In the genomic region with DNA sequence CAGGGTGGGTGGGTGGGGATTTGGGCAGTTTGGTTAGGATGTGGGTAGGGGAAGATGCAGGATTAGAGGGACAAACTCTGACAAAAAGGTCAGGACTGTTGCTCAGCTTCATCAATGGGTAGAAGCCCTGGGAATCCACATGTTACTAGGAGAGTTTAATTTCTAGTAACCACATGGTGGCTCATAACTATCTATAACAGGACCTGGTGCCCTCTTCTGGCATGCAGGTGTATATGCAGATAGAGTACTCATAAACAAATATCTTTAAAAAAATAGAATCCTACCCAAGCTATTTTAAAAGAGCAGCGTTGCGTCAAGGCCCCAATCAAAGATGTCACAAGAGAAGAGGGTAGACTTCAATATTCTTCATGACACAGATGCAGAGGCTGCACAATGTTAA, we compare ENCODE assay signal across 14 mouse cellular contexts.
DNase-seq lines count a peak whose midpoint lies in the region; ATAC-seq and TF ChIP-seq lines count a peak whose summit lies in the region.
"Had no signal": no experiment of that assay in that cellular context is flagged by ENCODE, and none has a peak within 500 bp of the region (broad histone marks: within the 10 kb centered on the region; RNA-seq: fewer than 3 reads in every experiment).

No protein-coding gene starts in this region.

- H3K27ac ChIP-seq in forebrain, embryonic 14.5 days (ENCODE audit: low read depth, low read length): no peak overlapping the region
- H3K27ac ChIP-seq in forebrain, embryonic 16.5 days (ENCODE audit: low read length): no peak overlapping the region
- no peak overlapping the region for H3K27ac ChIP-seq in kidney, postnatal 0 days
- H3K27ac ChIP-seq in kidney, embryonic 14.5 days (ENCODE audit: low read depth, low read length): no peak overlapping the region
- H3K27ac ChIP-seq: intestine, embryonic 15.5 days had no signal

- DNase-seq in forebrain, embryonic 14.5 days (ENCODE audit: low spot score): peak; percentile 41
- peak; percentile 52 for DNase-seq in kidney, postnatal 0 days (ENCODE audit: low spot score)
- peak; percentile 33 for DNase-seq in testis, postnatal 10 days (ENCODE audit: low spot score)
- no peak for DNase-seq in testis, postnatal 14 days (ENCODE audit: low spot score)
- DNase-seq in splenic B cell, adult 2 months (ENCODE audit: low read depth, low spot score): peak; percentile 31
- no peak for DNase-seq in layer of hippocampus, postnatal 10 days (ENCODE audit: low spot score in 2 of 2)
- DNase-seq: adrenal gland, postnatal 10 days; heart, postnatal 36 days; layer of hippocampus, adult 9-11 months; lung, adult 2 months had no signal

- TF ChIP-seq CTCF in kidney, postnatal 0 days (IDR thresholded peaks at IDR 0.05; ENCODE audit: low read depth): peak; percentile 65

- no peak overlapping the region for H3K4me2 ChIP-seq in forebrain, embryonic 14.5 days (ENCODE audit: low read length)
- H3K4me2 ChIP-seq in forebrain, embryonic 16.5 days (ENCODE audit: low read length): no peak overlapping the region
- H3K4me2 ChIP-seq in kidney, postnatal 0 days (ENCODE audit: low read length): no peak overlapping the region
- no peak overlapping the region for H3K4me2 ChIP-seq in kidney, embryonic 14.5 days (replicated peaks; ENCODE audit: low read depth, low read length)
- H3K4me2 ChIP-seq: intestine, embryonic 15.5 days; midbrain, embryonic 11.5 days had no signal

- H3K27me3 ChIP-seq in forebrain, embryonic 14.5 days (replicated peaks; ENCODE audit: control insufficient read depth, insufficient read depth, low read length): no peaks in the 10 kb centered on the region
- H3K27me3 ChIP-seq in forebrain, embryonic 16.5 days (replicated peaks; ENCODE audit: control insufficient read depth, insufficient read depth, low read length): no peaks in the 10 kb centered on the region
- no peaks in the 10 kb centered on the region for H3K27me3 ChIP-seq in kidney, postnatal 0 days (ENCODE audit: insufficient read depth, low read length)
- no peaks in the 10 kb centered on the region for H3K27me3 ChIP-seq in kidney, embryonic 14.5 days (ENCODE audit: control insufficient read depth, insufficient read depth, low read length)
- no peaks in the 10 kb centered on the region for H3K27me3 ChIP-seq in splenic B cell, adult 2 months (ENCODE audit: control insufficient read depth, insufficient read depth, low read length, poor library complexity, severe bottlenecking)
- H3K27me3 ChIP-seq: intestine, embryonic 15.5 days had no signal

- H3K9me3 ChIP-seq in forebrain, embryonic 14.5 days (replicated peaks; ENCODE audit: control insufficient read depth, low read length): no peaks in the 10 kb centered on the region
- H3K9me3 ChIP-seq in forebrain, embryonic 16.5 days (ENCODE audit: control insufficient read depth, low read length): no peaks in the 10 kb centered on the region
- no peaks in the 10 kb centered on the region for H3K9me3 ChIP-seq in kidney, postnatal 0 days (replicated peaks; ENCODE audit: low read length)
- H3K9me3 ChIP-seq in kidney, embryonic 14.5 days (ENCODE audit: control insufficient read depth, low read length): no peaks in the 10 kb centered on the region
- H3K9me3 ChIP-seq: intestine, embryonic 15.5 days had no signal

- ATAC-seq in forebrain, embryonic 14.5 days: no peak
- ATAC-seq in forebrain, embryonic 16.5 days: no peak
- no peak for ATAC-seq in kidney, postnatal 0 days (replicated peaks; ENCODE audit: low FRiP score, low read depth)
- no peak for ATAC-seq in kidney, embryonic 14.5 days (ENCODE audit: low FRiP score, low TSS enrichment)
- ATAC-seq: intestine, embryonic 15.5 days had no signal

- WGBS in forebrain, embryonic 14.5 days: 89% methylated on average over 2 of the region's 2 CpGs
- WGBS in forebrain, embryonic 16.5 days: 85% methylated on average over 2 of the region's 2 CpGs
- WGBS in kidney, postnatal 0 days: 87% methylated on average over 2 of the region's 2 CpGs
- 86% methylated on average over 2 of the region's 2 CpGs for WGBS in kidney, embryonic 14.5 days

- H3K36me3 ChIP-seq in forebrain, embryonic 14.5 days (ENCODE audit: control insufficient read depth, insufficient read depth, low read length): no peaks in the 10 kb centered on the region
- no peaks in the 10 kb centered on the region for H3K36me3 ChIP-seq in forebrain, embryonic 16.5 days (ENCODE audit: control insufficient read depth, insufficient read depth)
- no peaks in the 10 kb centered on the region for H3K36me3 ChIP-seq in kidney, postnatal 0 days (ENCODE audit: insufficient read depth, low read length)
- no peaks in the 10 kb centered on the region for H3K36me3 ChIP-seq in kidney, embryonic 14.5 days (ENCODE audit: control insufficient read depth, insufficient read depth, low read length)
- H3K36me3 ChIP-seq in splenic B cell, adult 2 months (ENCODE audit: control insufficient read depth, insufficient read depth, low read length, poor library complexity, severe bottlenecking): no peaks in the 10 kb centered on the region
- H3K36me3 ChIP-seq: intestine, embryonic 15.5 days had no signal

- H3K9ac ChIP-seq in forebrain, embryonic 14.5 days (ENCODE audit: low read length): no peak overlapping the region
- no peak overlapping the region for H3K9ac ChIP-seq in forebrain, embryonic 16.5 days (replicated peaks; ENCODE audit: low read depth, low read length)
- no peak overlapping the region for H3K9ac ChIP-seq in kidney, postnatal 0 days (ENCODE audit: low read depth, low read length)
- no peak overlapping the region for H3K9ac ChIP-seq in kidney, embryonic 14.5 days (ENCODE audit: low read depth, low read length)
- H3K9ac ChIP-seq: intestine, embryonic 15.5 days had no signal

- no peaks in the 10 kb centered on the region for H3K4me1 ChIP-seq in forebrain, embryonic 14.5 days (ENCODE audit: control insufficient read depth, insufficient read depth, low read length)
- no peaks in the 10 kb centered on the region for H3K4me1 ChIP-seq in forebrain, embryonic 16.5 days (replicated peaks; ENCODE audit: control insufficient read depth, insufficient read depth, low read length)
- H3K4me1 ChIP-seq in kidney, postnatal 0 days (replicated peaks; ENCODE audit: insufficient read depth, low read length): no peaks in the 10 kb centered on the region
- H3K4me1 ChIP-seq in kidney, embryonic 14.5 days (ENCODE audit: control insufficient read depth, insufficient read depth, low read length): no peaks in the 10 kb centered on the region
- H3K4me1 ChIP-seq: intestine, embryonic 15.5 days had no signal

- H3K4me3 ChIP-seq in forebrain, embryonic 14.5 days (ENCODE audit: low read depth, low read length): no peak overlapping the region
- H3K4me3 ChIP-seq in forebrain, embryonic 16.5 days (replicated peaks; ENCODE audit: low read length): no peak overlapping the region
- H3K4me3 ChIP-seq in kidney, postnatal 0 days (replicated peaks; ENCODE audit: low read depth, low read length): no peak overlapping the region
- no peak overlapping the region for H3K4me3 ChIP-seq in kidney, embryonic 14.5 days (ENCODE audit: low read length)
- H3K4me3 ChIP-seq: intestine, embryonic 15.5 days had no signal

Comparison
In these comparisons a context has a peak if more than half of its experiments do, and no peak if none do; other contexts are left out.
1. DNase-seq: peak in forebrain, embryonic 14.5 days (single experiment), kidney, postnatal 0 days (single experiment), testis, postnatal 10 days (single experiment) and splenic B cell, adult 2 months (single experiment); none in testis, postnatal 14 days (single experiment) and layer of hippocampus, postnatal 10 days (0 of 2).